Mouse (Mus musculus): Measurements from ENCODE around the gene B4galnt3. TPM values are rescaled to one million over a fixed set of nuclear protein-coding genes. Genes with fewer than 3 reads are reported as not detected.
A peak's percentile ranks its signal among the peaks of the same experiment; 100 is the strongest.

Gene B4galnt3
- polyA plus RNA-seq, 1 experiment from 2014 or later = 1.1 TPM

- H3K36me3 ChIP-seq = no peaks in the 10 kb centered on the region
- H3K4me2 ChIP-seq = no peak overlapping the region
- H3K27me3 ChIP-seq = 0 out of 2 replicates have a peak, but pooled peaks cover 3% of the 10 kb centered on the region
- no peak for ATAC-seq (ENCODE audit: insufficient number of reproducible peaks, low FRiP score, low TSS enrichment, low read depth)
- H3K27ac ChIP-seq = no peak overlapping the region
- no peaks in the 10 kb centered on the region for H3K9me3 ChIP-seq
- peaks cover 22% of the 10 kb centered on the region for H3K4me1 ChIP-seq
- 54% methylated on average over 7 of the region's 7 CpGs for WGBS
- no peak overlapping the region for H3K9ac ChIP-seq
- H3K4me3 ChIP-seq = no peak overlapping the region
Observed at GRCm38 (mm10) chr6:120191396-120192170, 102.8 kb downstream of the B4galnt3 start.

GRCm38 (mm10) chr6:120190912-120191311 lies 103.4 kb downstream of the B4galnt3 start:
- Histone ChIP-seq H3K27ac (no peak overlapping the region), H3K9me3 (no peaks in the 10 kb centered on the region), H3K36me3 (no peaks in the 10 kb centered on the region), H3K4me2 (no peak overlapping the region), H3K27me3 (0 out of 2 replicates have a peak, but pooled peaks cover 3% of the 10 kb centered on the region), H3K4me3 (no peak overlapping the region), H3K9ac (no peak overlapping the region), H3K4me1 (peaks cover 22% of the 10 kb centered on the region)
- ATAC-seq (ENCODE audit: insufficient number of reproducible peaks, low FRiP score, low TSS enrichment, low read depth) = no peak
- WGBS = 55% methylated on average over 4 of the region's 4 CpGs

GRCm38 (mm10) chr6:120190365-120190764 lies 104.0 kb downstream of the B4galnt3 start:
- Histone ChIP-seq H3K36me3 (no peaks in the 10 kb centered on the region), H3K9me3 (no peaks in the 10 kb centered on the region), H3K4me3 (no peak overlapping the region), H3K4me1 (peaks cover 22% of the 10 kb centered on the region), H3K9ac (no peak overlapping the region), H3K4me2 (no peak overlapping the region), H3K27me3 (no peaks in the 10 kb centered on the region), H3K27ac (no peak overlapping the region)
- ATAC-seq (ENCODE audit: insufficient number of reproducible peaks, low FRiP score, low TSS enrichment, low read depth) = no peak
- 77% methylated on average over 4 of the region's 4 CpGs for WGBS

- H3K9ac ChIP-seq = no peak overlapping the region
- WGBS = 83% methylated on average over 5 of the region's 5 CpGs
- H3K27ac ChIP-seq = no peak overlapping the region
- H3K4me1 ChIP-seq = peaks cover 22% of the 10 kb centered on the region
- no peak overlapping the region for H3K4me2 ChIP-seq
- no peaks in the 10 kb centered on the region for H3K36me3 ChIP-seq
- H3K9me3 ChIP-seq = no peaks in the 10 kb centered on the region
- H3K27me3 ChIP-seq = no peaks in the 10 kb centered on the region
- no peak for ATAC-seq (ENCODE audit: insufficient number of reproducible peaks, low FRiP score, low TSS enrichment, low read depth)
- no peak overlapping the region for H3K4me3 ChIP-seq
Observed at GRCm38 (mm10) chr6:120189287-120189686, 105.1 kb downstream of the B4galnt3 start.

- Histone ChIP-seq H3K27me3 (no peaks in the 10 kb centered on the region), H3K9me3 (no peaks in the 10 kb centered on the region), H3K4me1 (peaks cover 22% of the 10 kb centered on the region), H3K36me3 (no peaks in the 10 kb centered on the region), H3K27ac (peak overlapping the region; percentile 54; the same call in 1 of the 2 replicates), H3K4me3 (peak overlapping the region; percentile 21), H3K9ac (no peak overlapping the region), H3K4me2 (peak overlapping the region; percentile 37)
- WGBS = 21% methylated on average over 23 of the region's 24 CpGs
- ATAC-seq (ENCODE audit: insufficient number of reproducible peaks, low FRiP score, low TSS enrichment, low read depth) = peak; percentile 60
Observed at GRCm38 (mm10) chr6:120188376-120189235, 105.8 kb downstream of the B4galnt3 start.

- no peaks in the 10 kb centered on the region for H3K36me3 ChIP-seq
- H3K4me2 ChIP-seq = peak overlapping the region; percentile 37
- H3K4me3 ChIP-seq = peak overlapping the region; percentile 21
- no peak overlapping the region; the same call in 1 of the 2 replicates for H3K27ac ChIP-seq
- H3K9ac ChIP-seq = no peak overlapping the region
- 15% methylated on average over 18 of the region's 18 CpGs for WGBS
- H3K4me1 ChIP-seq = peaks cover 22% of the 10 kb centered on the region
- ATAC-seq (ENCODE audit: insufficient number of reproducible peaks, low FRiP score, low TSS enrichment, low read depth) = no peak
- no peaks in the 10 kb centered on the region for H3K27me3 ChIP-seq
- H3K9me3 ChIP-seq = no peaks in the 10 kb centered on the region
Observed at GRCm38 (mm10) chr6:120187587-120188176, 106.7 kb downstream of the B4galnt3 start.

GRCm38 (mm10) chr6:120186594-120186993 lies 107.8 kb downstream of the B4galnt3 start:
- WGBS = 41% methylated on average over 3 of the region's 3 CpGs
- no peak for ATAC-seq (ENCODE audit: insufficient number of reproducible peaks, low FRiP score, low TSS enrichment, low read depth)
- Histone ChIP-seq H3K4me2 (no peak overlapping the region), H3K4me1 (peaks cover 16% of the 10 kb centered on the region), H3K36me3 (no peaks in the 10 kb centered on the region), H3K27me3 (no peaks in the 10 kb centered on the region), H3K4me3 (no peak overlapping the region), H3K9me3 (no peaks in the 10 kb centered on the region), H3K27ac (no peak overlapping the region), H3K9ac (no peak overlapping the region)

- Histone ChIP-seq H3K4me3 (no peak overlapping the region), H3K9me3 (no peaks in the 10 kb centered on the region), H3K4me1 (peaks cover 16% of the 10 kb centered on the region), H3K27me3 (no peaks in the 10 kb centered on the region), H3K27ac (no peak overlapping the region), H3K36me3 (no peaks in the 10 kb centered on the region), H3K9ac (no peak overlapping the region), H3K4me2 (no peak overlapping the region)
- no peak for ATAC-seq (ENCODE audit: insufficient number of reproducible peaks, low FRiP score, low TSS enrichment, low read depth)
- WGBS = 61% methylated on average over 7 of the region's 7 CpGs
Observed at GRCm38 (mm10) chr6:120185756-120186155, 108.6 kb downstream of the B4galnt3 start.

GRCm38 (mm10) chr6:120185012-120185730 lies 109.2 kb downstream of the B4galnt3 start:
- H3K9ac ChIP-seq = no peak overlapping the region
- H3K4me2 ChIP-seq = no peak overlapping the region
- ATAC-seq (ENCODE audit: insufficient number of reproducible peaks, low FRiP score, low TSS enrichment, low read depth) = no peak
- H3K36me3 ChIP-seq = no peaks in the 10 kb centered on the region
- no peak overlapping the region for H3K4me3 ChIP-seq
- 90% methylated on average over 12 of the region's 12 CpGs for WGBS
- no peak overlapping the region for H3K27ac ChIP-seq
- no peaks in the 10 kb centered on the region for H3K9me3 ChIP-seq
- H3K4me1 ChIP-seq = peaks cover 20% of the 10 kb centered on the region
- H3K27me3 ChIP-seq = no peaks in the 10 kb centered on the region

- H3K9ac ChIP-seq = no peak overlapping the region
- H3K27me3 ChIP-seq = no peaks in the 10 kb centered on the region
- no peaks in the 10 kb centered on the region for H3K36me3 ChIP-seq
- no peak for ATAC-seq (ENCODE audit: insufficient number of reproducible peaks, low FRiP score, low TSS enrichment, low read depth)
- H3K27ac ChIP-seq = no peak overlapping the region
- WGBS = 82% methylated on average over 4 of the region's 4 CpGs
- H3K4me3 ChIP-seq = no peak overlapping the region
- peaks cover 25% of the 10 kb centered on the region for H3K4me1 ChIP-seq
- no peaks in the 10 kb centered on the region for H3K9me3 ChIP-seq
- no peak overlapping the region for H3K4me2 ChIP-seq
Observed at GRCm38 (mm10) chr6:120183771-120184170, 110.6 kb downstream of the B4galnt3 start.

- no peaks in the 10 kb centered on the region for H3K36me3 ChIP-seq
- no peak overlapping the region for H3K4me3 ChIP-seq
- H3K9ac ChIP-seq = no peak overlapping the region
- no peaks in the 10 kb centered on the region for H3K9me3 ChIP-seq
- no peak for ATAC-seq (ENCODE audit: insufficient number of reproducible peaks, low FRiP score, low TSS enrichment, low read depth)
- H3K27ac ChIP-seq = no peak overlapping the region
- H3K4me1 ChIP-seq = peaks cover 9% of the 10 kb centered on the region; the same call in 1 of the 2 replicates
- WGBS = 90% methylated on average over 5 of the region's 5 CpGs
- no peaks in the 10 kb centered on the region for H3K27me3 ChIP-seq
- H3K4me2 ChIP-seq = no peak overlapping the region
Observed at GRCm38 (mm10) chr6:120182160-120182559, 112.2 kb downstream of the B4galnt3 start.

All from limb, embryonic 15.5 days (tissue).